In genomic region chr2:77907164-77907563, GRCm38 (mm10) we compare ENCODE assay signal across 15 mouse cellular contexts.
"Had no signal": no experiment of that assay in that cellular context is flagged by ENCODE, and none has a peak within 500 bp of the region (broad histone marks: within the 10 kb centered on the region; RNA-seq: fewer than 3 reads in every experiment).

No protein-coding gene starts in this region.

- DNase-seq: heart, postnatal 10 days; heart, postnatal 14 days; heart, postnatal 36 days; kidney, adult 11 months; kidney, adult 18-20 months; kidney, adult 2 months; kidney, adult 8-10 months; kidney, adult 9 months; kidney, postnatal 10 days; kidney, postnatal 14 days; kidney, postnatal 25 days; kidney, postnatal 36 days; kidney, postnatal 4 days; layer of hippocampus, adult 9-11 months; layer of hippocampus, postnatal 36 days had no signal
